Mouse (Mus musculus): ENCODE measurements at regions not wholly inside any gene's neighbourhood (a gene's known extent, or its start where the extent isn't known, plus 50 kb on each side); places are given as distances from the start of the nearest gene placed in this dataset.

GRCm38 (mm10) chr6:91573487-91573886 lies 57.8 kb downstream of the Lsm3 start:
- H3K27ac ChIP-seq (replicated peaks) = no peak overlapping the region
- H3K27me3 ChIP-seq (ENCODE audit: low read depth, poor library complexity, severe bottlenecking) = no peaks in the 10 kb centered on the region
- no peaks in the 10 kb centered on the region for H3K36me3 ChIP-seq
- no peak for DNase-seq (ENCODE audit: low spot score)
- 90% methylated on average over 8 of the region's 8 CpGs for WGBS
- no peaks in the 10 kb centered on the region for H3K9me3 ChIP-seq (replicated peaks)
- H3K4me3 ChIP-seq = no peak overlapping the region
- H3K4me1 ChIP-seq = 0 out of 2 replicates have a peak, but pooled peaks cover 3% of the 10 kb centered on the region

DNA sequence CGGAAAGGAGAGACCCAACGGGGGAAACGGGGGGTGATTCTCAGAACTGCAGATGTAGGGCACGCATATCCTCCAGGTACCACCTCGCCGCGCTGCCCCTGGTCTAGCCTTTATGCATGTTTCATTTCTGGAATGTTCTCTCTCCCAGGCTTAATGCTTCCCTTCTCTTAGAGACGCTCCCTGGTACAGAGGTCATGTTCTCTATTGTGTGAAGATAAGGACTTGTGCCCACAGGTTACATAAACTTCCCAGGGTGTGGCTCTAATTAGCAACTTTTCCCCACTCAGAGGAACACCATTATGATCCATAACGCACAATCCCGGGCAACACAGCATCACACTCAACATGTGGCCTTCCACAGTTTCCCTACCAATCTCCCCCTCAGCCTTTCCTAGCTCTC lies 58.7 kb downstream of the Lsm3 start:
- H3K4me3 ChIP-seq = no peak overlapping the region
- no peaks in the 10 kb centered on the region for H3K9me3 ChIP-seq (replicated peaks)
- WGBS = 88% methylated on average over 10 of the region's 10 CpGs
- no peak overlapping the region for H3K27ac ChIP-seq (replicated peaks)
- 0 out of 2 replicates have a peak, but pooled peaks cover 3% of the 10 kb centered on the region for H3K4me1 ChIP-seq
- no peaks in the 10 kb centered on the region for H3K27me3 ChIP-seq (ENCODE audit: low read depth, poor library complexity, severe bottlenecking)
- no peak for DNase-seq (ENCODE audit: low spot score)
- H3K36me3 ChIP-seq = no peaks in the 10 kb centered on the region

DNA sequence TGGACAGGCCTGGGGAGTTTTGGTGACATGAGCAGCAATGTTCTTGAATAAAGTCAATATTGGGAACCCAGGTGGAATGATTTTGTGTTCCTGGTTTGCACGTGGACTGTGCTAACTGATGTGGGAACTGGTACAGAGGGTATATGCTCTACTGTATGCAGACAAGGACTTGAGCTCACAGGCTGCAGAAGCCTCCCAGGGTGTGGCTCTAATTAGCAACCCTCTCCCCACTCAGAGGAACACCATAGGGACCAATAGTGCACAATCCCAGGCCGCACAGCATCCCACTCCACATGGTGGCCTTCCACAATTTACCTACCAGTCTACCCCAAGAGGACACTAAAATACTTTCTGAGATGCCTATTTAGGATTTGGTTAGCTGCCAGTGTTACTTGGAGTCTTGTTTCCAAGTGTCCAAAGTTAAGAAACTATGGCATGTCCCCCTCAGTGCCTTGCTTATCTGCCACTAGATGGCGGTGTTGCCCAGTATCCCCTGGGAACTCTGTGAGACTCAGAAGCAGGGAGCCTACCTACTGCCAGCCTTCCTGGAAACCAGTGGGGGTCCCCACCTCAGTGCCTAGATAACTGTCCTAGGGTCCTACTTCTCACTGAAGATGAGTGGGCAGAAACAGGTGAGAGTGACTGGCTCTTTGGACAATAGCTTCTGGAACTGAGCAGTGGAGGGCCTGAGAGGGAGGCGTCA lies 60.1 kb downstream of the Lsm3 start:
- DNase-seq (ENCODE audit: low spot score) = peak; percentile 70
- no peak overlapping the region for H3K27ac ChIP-seq (replicated peaks)
- 63% methylated on average over 4 of the region's 4 CpGs for WGBS

GRCm38 (mm10) chr6:91576906-91577305 lies 61.2 kb downstream of the Lsm3 start:
- H3K4me3 ChIP-seq = no peak overlapping the region
- WGBS = 56% methylated on average over 15 of the region's 15 CpGs
- no peaks in the 10 kb centered on the region for H3K27me3 ChIP-seq (ENCODE audit: low read depth, poor library complexity, severe bottlenecking)
- 0 out of 2 replicates have a peak, but pooled peaks cover 3% of the 10 kb centered on the region for H3K4me1 ChIP-seq
- H3K9me3 ChIP-seq (replicated peaks) = no peaks in the 10 kb centered on the region
- DNase-seq (ENCODE audit: low spot score) = no peak
- H3K27ac ChIP-seq (replicated peaks) = no peak overlapping the region
- H3K36me3 ChIP-seq = no peaks in the 10 kb centered on the region

More for the DNA sequence above, 60.1 kb downstream of the Lsm3 start:
- H3K36me3 ChIP-seq = no peaks in the 10 kb centered on the region
- 0 out of 2 replicates have a peak, but pooled peaks cover 3% of the 10 kb centered on the region for H3K4me1 ChIP-seq
- H3K9me3 ChIP-seq (replicated peaks) = no peaks in the 10 kb centered on the region
- no peaks in the 10 kb centered on the region for H3K27me3 ChIP-seq (ENCODE audit: low read depth, poor library complexity, severe bottlenecking)
- no peak overlapping the region for H3K4me3 ChIP-seq

GRCm38 (mm10) chr6:91579666-91580065 lies 63.9 kb downstream of the Lsm3 start:
- H3K4me3 ChIP-seq = no peak overlapping the region
- H3K36me3 ChIP-seq = no peaks in the 10 kb centered on the region
- 83% methylated on average over 10 of the region's 10 CpGs for WGBS
- no peaks in the 10 kb centered on the region for H3K27me3 ChIP-seq (ENCODE audit: low read depth, poor library complexity, severe bottlenecking)
- no peaks in the 10 kb centered on the region for H3K9me3 ChIP-seq (replicated peaks)
- no peak overlapping the region for H3K27ac ChIP-seq (replicated peaks)
- DNase-seq (ENCODE audit: low spot score) = no peak
- 0 out of 2 replicates have a peak, but pooled peaks cover 3% of the 10 kb centered on the region for H3K4me1 ChIP-seq

DNA sequence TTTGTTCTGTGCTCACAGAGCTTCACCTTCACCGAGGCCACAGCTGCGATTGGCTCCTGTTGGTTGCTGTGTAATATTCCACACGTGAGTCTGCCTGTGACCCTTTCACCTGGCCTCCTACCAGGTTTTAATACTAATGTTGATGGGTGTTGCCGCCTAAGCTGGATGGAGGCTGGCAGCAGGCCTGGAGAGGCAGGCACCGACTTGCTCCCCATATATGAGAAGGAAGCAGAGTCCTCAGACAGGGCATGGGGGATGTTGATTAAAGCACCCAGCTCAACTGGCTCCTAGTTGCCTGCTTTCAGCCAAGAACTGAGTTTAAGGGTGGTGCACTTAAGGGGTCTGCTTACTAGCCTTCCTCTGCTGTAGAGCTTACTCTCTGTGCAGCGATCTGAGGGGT lies 64.9 kb downstream of the Lsm3 start:
- H3K4me1 ChIP-seq = 0 out of 2 replicates have a peak, but pooled peaks cover 3% of the 10 kb centered on the region
- DNase-seq (ENCODE audit: low spot score) = no peak
- H3K27ac ChIP-seq (replicated peaks) = no peak overlapping the region
- H3K27me3 ChIP-seq (ENCODE audit: low read depth, poor library complexity, severe bottlenecking) = no peaks in the 10 kb centered on the region
- WGBS = 91% methylated on average over 6 of the region's 6 CpGs
- H3K9me3 ChIP-seq (replicated peaks) = no peaks in the 10 kb centered on the region
- H3K36me3 ChIP-seq = no peaks in the 10 kb centered on the region
- H3K4me3 ChIP-seq = no peak overlapping the region

GRCm38 (mm10) chr6:91582338-91582737 lies 66.6 kb downstream of the Lsm3 start:
- Histone ChIP-seq H3K27ac (replicated peaks) (no peak overlapping the region), H3K4me3 (no peak overlapping the region), H3K9me3 (replicated peaks) (no peaks in the 10 kb centered on the region), H3K27me3 (ENCODE audit: low read depth, poor library complexity, severe bottlenecking) (no peaks in the 10 kb centered on the region), H3K36me3 (no peaks in the 10 kb centered on the region), H3K4me1 (peaks cover 5% of the 10 kb centered on the region)
- 91% methylated on average over 5 of the region's 5 CpGs for WGBS
- DNase-seq (ENCODE audit: low spot score) = no peak

DNA sequence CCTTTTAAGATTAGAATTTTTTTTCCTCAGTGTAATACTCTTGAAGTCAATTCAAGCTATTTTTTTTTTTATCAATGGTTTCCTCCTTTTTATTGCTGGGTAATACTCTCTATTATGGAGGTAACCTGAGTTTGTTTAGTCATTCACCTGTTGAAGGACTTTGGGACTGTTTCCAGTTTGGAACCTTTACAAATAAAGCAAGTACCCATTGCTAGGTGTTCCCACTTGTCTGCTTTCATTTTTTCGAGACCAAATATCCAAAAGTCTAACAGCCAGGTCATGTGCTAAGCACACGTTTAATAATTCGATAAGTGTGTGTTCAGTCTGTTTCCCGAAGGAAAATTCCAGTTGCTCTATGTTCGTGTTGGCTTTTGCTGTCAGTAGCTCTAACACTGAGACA lies 67.6 kb downstream of the Lsm3 start:
- no peaks in the 10 kb centered on the region for H3K27me3 ChIP-seq (ENCODE audit: low read depth, poor library complexity, severe bottlenecking)
- DNase-seq (ENCODE audit: low spot score) = no peak

DNA sequence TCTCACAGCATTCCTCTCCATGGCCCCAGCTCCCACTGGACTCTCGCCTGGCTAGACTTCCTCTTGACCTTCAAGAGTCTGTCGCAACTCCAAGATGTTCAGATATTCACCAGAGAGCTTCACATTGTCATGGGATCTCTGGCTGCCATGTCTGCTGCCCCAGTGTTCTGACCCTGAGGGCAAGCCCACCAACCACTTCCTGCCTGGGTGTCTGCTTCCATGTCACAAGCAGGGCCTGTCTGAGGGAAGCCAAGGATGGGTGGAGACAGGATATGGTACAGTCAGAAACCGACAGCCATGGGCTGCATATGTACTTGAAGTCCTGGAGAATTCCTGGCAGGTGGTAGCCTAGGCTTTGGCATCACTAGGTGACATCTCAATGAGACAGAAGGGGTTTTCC lies 69.8 kb downstream of the Lsm3 start:
- Histone ChIP-seq H3K9me3 (replicated peaks) (no peaks in the 10 kb centered on the region), H3K27ac (replicated peaks) (no peak overlapping the region), H3K4me3 (no peak overlapping the region), H3K36me3 (no peaks in the 10 kb centered on the region), H3K4me1 (peaks cover 11% of the 10 kb centered on the region), H3K27me3 (ENCODE audit: low read depth, poor library complexity, severe bottlenecking) (no peaks in the 10 kb centered on the region)
- 91% methylated on average over 3 of the region's 3 CpGs for WGBS
- DNase-seq (ENCODE audit: low spot score) = no peak

More for the DNA sequence above, 67.6 kb downstream of the Lsm3 start:
- peaks cover 5% of the 10 kb centered on the region for H3K4me1 ChIP-seq
- 90% methylated on average over 5 of the region's 5 CpGs for WGBS
- no peak overlapping the region for H3K4me3 ChIP-seq
- H3K27ac ChIP-seq (replicated peaks) = no peak overlapping the region
- no peaks in the 10 kb centered on the region for H3K9me3 ChIP-seq (replicated peaks)
- no peaks in the 10 kb centered on the region for H3K36me3 ChIP-seq

GRCm38 (mm10) chr6:91589181-91589580 lies 73.5 kb downstream of the Lsm3 start:
- H3K4me3 ChIP-seq = no peak overlapping the region
- no peaks in the 10 kb centered on the region for H3K27me3 ChIP-seq (ENCODE audit: low read depth, poor library complexity, severe bottlenecking)
- 84% methylated on average over 4 of the region's 4 CpGs for WGBS
- H3K27ac ChIP-seq (replicated peaks) = no peak overlapping the region
- no peak for DNase-seq (ENCODE audit: low spot score)
- no peaks in the 10 kb centered on the region for H3K9me3 ChIP-seq (replicated peaks)
- H3K4me1 ChIP-seq = peaks cover 21% of the 10 kb centered on the region
- no peaks in the 10 kb centered on the region for H3K36me3 ChIP-seq

- Histone ChIP-seq H3K9me3 (replicated peaks) (no peaks in the 10 kb centered on the region), H3K27ac (replicated peaks) (no peak overlapping the region), H3K27me3 (ENCODE audit: low read depth, poor library complexity, severe bottlenecking) (no peaks in the 10 kb centered on the region), H3K36me3 (no peaks in the 10 kb centered on the region), H3K4me1 (peaks cover 21% of the 10 kb centered on the region), H3K4me3 (no peak overlapping the region)
- DNase-seq (ENCODE audit: low spot score) = no peak
- WGBS = 62% methylated on average over 6 of the region's 6 CpGs
Measured at GRCm38 (mm10) chr6:91590395-91590794, 74.7 kb downstream of the Lsm3 start.

- Histone ChIP-seq H3K27me3 (ENCODE audit: low read depth, poor library complexity, severe bottlenecking) (no peaks in the 10 kb centered on the region), H3K27ac (replicated peaks) (peak overlapping the region; percentile 35), H3K4me1 (peaks cover 18% of the 10 kb centered on the region), H3K9me3 (replicated peaks) (no peaks in the 10 kb centered on the region), H3K4me3 (no peak overlapping the region), H3K36me3 (no peaks in the 10 kb centered on the region)
- DNase-seq (ENCODE audit: low spot score) = no peak
- WGBS = 53% methylated on average over 8 of the region's 8 CpGs
Measured at GRCm38 (mm10) chr6:91590806-91591571, 75.3 kb downstream of the Lsm3 start.

DNA sequence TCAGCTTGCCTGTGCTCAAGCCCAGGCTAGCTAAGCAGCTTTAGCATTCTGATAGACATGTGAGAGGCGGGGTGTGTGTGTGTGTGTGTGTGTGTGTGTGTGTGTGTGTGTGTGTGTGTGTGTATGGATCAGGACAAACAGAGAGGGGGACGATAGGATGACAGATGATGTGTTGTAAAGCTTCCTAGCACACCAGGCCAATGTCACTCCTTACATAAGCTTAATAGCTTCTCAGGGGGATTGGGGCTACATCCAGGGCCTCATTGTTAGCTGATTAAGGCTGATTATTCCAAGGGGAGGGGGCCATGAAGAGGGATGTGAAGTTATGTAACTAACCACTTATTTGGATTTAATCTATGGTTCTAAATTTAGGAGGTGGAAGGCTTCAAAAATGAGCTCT lies 76.9 kb downstream of the Lsm3 start:
- H3K27ac ChIP-seq (replicated peaks) = no peak overlapping the region
- no peaks in the 10 kb centered on the region for H3K9me3 ChIP-seq (replicated peaks)
- no peak overlapping the region for H3K4me3 ChIP-seq
- no peaks in the 10 kb centered on the region for H3K36me3 ChIP-seq
- DNase-seq (ENCODE audit: low spot score) = no peak
- peaks cover 16% of the 10 kb centered on the region for H3K4me1 ChIP-seq
- 64% methylated on average over 2 of the region's 2 CpGs for WGBS
- no peaks in the 10 kb centered on the region for H3K27me3 ChIP-seq (ENCODE audit: low read depth, poor library complexity, severe bottlenecking)

Data from midbrain, embryonic 10.5 days (tissue).